8 mouse cellular contexts compared by ENCODE assay signal in genomic region chr4:149099369-149100017, GRCm38 (mm10). TPM values are rescaled to one million over a fixed set of nuclear protein-coding genes. Genes with fewer than 3 reads are reported as not detected.
DNase-seq lines count a peak whose midpoint lies in the region; ATAC-seq and TF ChIP-seq lines count a peak whose summit lies in the region.

Pex14 (minus strand) TSS chr4:149099876.

- peak; percentile 70 to 84 for ATAC-seq in hematopoietic stem cell, adult 5-6 weeks (replicated peaks in 1 of 2; ENCODE audit: insufficient read depth in 1 of 2, low FRiP score in 2 of 2, low TSS enrichment in 1 of 2, low read depth in 1 of 2, poor library complexity in 2 of 2, severe bottlenecking in 2 of 2)
- ATAC-seq in lung, embryonic 16.5 days (ENCODE audit: low read depth): peak; percentile 79

- peak; percentile 64 to 72 for TF ChIP-seq POLR2A in MEL (IDR thresholded peaks at IDR 0.05; ENCODE audit: control insufficient read depth in 1 of 2, insufficient read depth in 1 of 2, low read depth in 1 of 2, low read length in 2 of 2, poor library complexity in 1 of 2)
- 0 out of 2 replicates have a peak, but pooled peaks have one; percentile 41 for TF ChIP-seq POLR2A in cerebellum, adult 2 months (IDR thresholded peaks at IDR 0.05; ENCODE audit: borderline replicate concordance, insufficient read depth, low read length)

- no peaks in the 10 kb centered on the region for H3K9me3 ChIP-seq in MEL (replicated peaks; ENCODE audit: insufficient read depth, low read length)
- no peaks in the 10 kb centered on the region for H3K9me3 ChIP-seq in lung, embryonic 16.5 days (ENCODE audit: control insufficient read depth, low read length)

- H3K4me1 ChIP-seq in MEL (ENCODE audit: control insufficient read depth in 1 of 2, insufficient read depth in 2 of 2, low read length in 2 of 2): peaks cover 3 to 18% of the 10 kb centered on the region in 2 experiments
- peaks cover 8% of the 10 kb centered on the region; the same call in 1 of the 2 replicates for H3K4me1 ChIP-seq in cerebellum, adult 2 months (ENCODE audit: control insufficient read depth, insufficient read depth, low read length)
- H3K4me1 ChIP-seq in lung, embryonic 16.5 days (replicated peaks; ENCODE audit: control insufficient read depth, insufficient read depth, low read length): peaks cover 15% of the 10 kb centered on the region

- H3K36me3 ChIP-seq in MEL (ENCODE audit: control insufficient read depth in 1 of 2, insufficient read depth in 2 of 2, low read length in 2 of 2): peaks cover 0 to 16% of the 10 kb centered on the region in 2 experiments; a peak in 2 of 4 replicates
- H3K36me3 ChIP-seq in lung, embryonic 16.5 days (ENCODE audit: control insufficient read depth, insufficient read depth, low read length): no peaks in the 10 kb centered on the region

- peak within 1 kb of the TSS; percentile 89 for H3K9ac ChIP-seq in MEL (ENCODE audit: control insufficient read depth, low read depth, low read length, poor library complexity, severe bottlenecking)
- H3K9ac ChIP-seq in lung, embryonic 16.5 days (ENCODE audit: low read length): peak within 1 kb of the TSS; percentile 94

- H3K79me2 ChIP-seq in MEL (ENCODE audit: control insufficient read depth, insufficient read depth, low read length, poor library complexity): peaks cover 24% of the 10 kb centered on the region

- H3K27ac ChIP-seq in MEL (ENCODE audit: control insufficient read depth, low read depth, low read length): peak within 1 kb of the TSS; percentile 43
- no peak within 1 kb of the TSS for H3K27ac ChIP-seq in cerebellum, adult 2 months (ENCODE audit: insufficient read depth, low read length)
- peak within 1 kb of the TSS; percentile 30; the same call in 1 of the 2 replicates for H3K27ac ChIP-seq in lung, embryonic 16.5 days (ENCODE audit: low read length)

- TF ChIP-seq CTCF in MEL (IDR thresholded peaks at IDR 0.05 in 2 of 3, conservative IDR thresholded peaks at IDR 0.05 in 1 of 3; ENCODE audit: control insufficient read depth in 1 of 3, insufficient read depth in 1 of 3, low read depth in 2 of 3, low read length in 3 of 3, poor library complexity in 1 of 3, severe bottlenecking in 1 of 3): no peak
- TF ChIP-seq CTCF in cerebellum, adult 2 months (IDR thresholded peaks at IDR 0.05; ENCODE audit: borderline replicate concordance, insufficient read depth, low read depth, low read length): no peak

- no peak for TF ChIP-seq RAD21 in MEL (IDR thresholded peaks at IDR 0.05; ENCODE audit: low read depth, low read length)

- H3K4me3 ChIP-seq in MEL (ENCODE audit: control insufficient read depth in 1 of 2, insufficient read depth in 1 of 2, low read depth in 2 of 2, low read length in 2 of 2): peak within 1 kb of the TSS; percentile 86 to 90
- H3K4me3 ChIP-seq in cerebellum, adult 2 months (replicated peaks; ENCODE audit: insufficient read depth, low read depth, low read length): peak within 1 kb of the TSS; percentile 53
- peak within 1 kb of the TSS; percentile 100 for H3K4me3 ChIP-seq in lung, embryonic 16.5 days (ENCODE audit: low read length)

- 0 out of 4 replicates have a peak, but pooled peaks of 1 of the 2 experiments have one; percentile 12 for TF ChIP-seq EP300 in MEL (IDR thresholded peaks at IDR 0.05; ENCODE audit: low read depth in 1 of 2, low read length in 2 of 2)

- WGBS in cerebellum, adult 2 months: under 1% methylated on average over 50 of the region's 50 CpGs
- under 1% methylated on average over 49 of the region's 50 CpGs for WGBS in lung, embryonic 16.5 days

- peak; percentile 94 for DNase-seq in MEL (ENCODE audit: low read depth, low spot score)
- DNase-seq in cerebellum, adult 2 months: peak; percentile 92
- peak; percentile 81 for DNase-seq in forelimb bud, embryonic 11.5 days (ENCODE audit: low read depth, low spot score)
- DNase-seq in layer of hippocampus, adult 9-10 months (ENCODE audit: low spot score): peak; percentile 69
- DNase-seq in ovary, postnatal 10 days (ENCODE audit: low spot score): peak; percentile 64
- peak; percentile 80 for DNase-seq in thymus, postnatal 10 days (ENCODE audit: low spot score in 2 of 2)

- H3K27me3 ChIP-seq in MEL (ENCODE audit: control insufficient read depth in 1 of 2, insufficient read depth in 2 of 2, low read length in 2 of 2): no peaks in the 10 kb centered on the region
- H3K27me3 ChIP-seq in cerebellum, adult 2 months (ENCODE audit: control insufficient read depth, insufficient read depth, low read length): no peaks in the 10 kb centered on the region
- no peaks in the 10 kb centered on the region for H3K27me3 ChIP-seq in lung, embryonic 16.5 days (ENCODE audit: control insufficient read depth, insufficient read depth, low read depth, low read length)

- peak within 1 kb of the TSS; percentile 96 for H3K4me2 ChIP-seq in lung, embryonic 16.5 days (ENCODE audit: low read depth, low read length)

TF ChIP-seq in MEL, 35 proteins besides CTCF, POLR2A, EP300 and RAD21:
- TF ChIP-seq POLR2AphosphoS2 (IDR thresholded peaks at IDR 0.05; ENCODE audit: low read length): peak; percentile 38; the same call in 1 of the 2 replicates
- no peak for TF ChIP-seq ZMIZ1 (IDR thresholded peaks at IDR 0.05; ENCODE audit: low read depth, low read length)
- TF ChIP-seq MAZ (IDR thresholded peaks at IDR 0.05; ENCODE audit: low read depth, low read length): peak; percentile 76; the same call in 1 of the 2 replicates
- no peak for TF ChIP-seq RCOR1 (IDR thresholded peaks at IDR 0.05; ENCODE audit: low read depth, low read length)
- TF ChIP-seq ZC3H11A (IDR thresholded peaks at IDR 0.05; ENCODE audit: low read depth, low read length): no peak
- TF ChIP-seq BHLHE40 (IDR thresholded peaks at IDR 0.05; ENCODE audit: borderline replicate concordance, low read depth, low read length): no peak
- no peak for TF ChIP-seq MYC (IDR thresholded peaks at IDR 0.05; ENCODE audit: low read depth, low read length)
- no peak for TF ChIP-seq ZKSCAN1 (IDR thresholded peaks at IDR 0.05; ENCODE audit: low read depth, low read length)
- TF ChIP-seq POLR2AphosphoS5 (IDR thresholded peaks at IDR 0.05; ENCODE audit: borderline replicate concordance, low read depth, low read length): no peak
- TF ChIP-seq GATA1 (IDR thresholded peaks at IDR 0.05; ENCODE audit: low read depth, low read length): no peak
- peak; percentile 99 for TF ChIP-seq SIN3A (IDR thresholded peaks at IDR 0.05; ENCODE audit: low read length)
- TF ChIP-seq JUND (IDR thresholded peaks at IDR 0.05; ENCODE audit: low read depth, low read length): no peak
- TF ChIP-seq E2F4 (IDR thresholded peaks at IDR 0.05; ENCODE audit: borderline replicate concordance, low read depth, low read length): peak; percentile 65; the same call in 1 of the 2 replicates
- peak; percentile 88 for TF ChIP-seq MXI1 (IDR thresholded peaks at IDR 0.05; ENCODE audit: low read depth, low read length)
- TF ChIP-seq MYB (IDR thresholded peaks at IDR 0.05; ENCODE audit: low read depth, low read length): no peak
- TF ChIP-seq CHD2 (IDR thresholded peaks at IDR 0.05; ENCODE audit: low read length): peak; percentile 86
- TF ChIP-seq NRF1 (IDR thresholded peaks at IDR 0.05; ENCODE audit: insufficient read depth, low read depth, low read length, poor library complexity, severe bottlenecking): peak; percentile 48; the same call in 1 of the 2 replicates
- TF ChIP-seq MAX (IDR thresholded peaks at IDR 0.05; ENCODE audit: low read length): peak; percentile 26; the same call in 1 of the 2 replicates
- TF ChIP-seq KAT2A (conservative IDR thresholded peaks at IDR 0.05; ENCODE audit: low read depth, low read length): peak; percentile 93
- TF ChIP-seq MAFK (IDR thresholded peaks at IDR 0.05; ENCODE audit: borderline replicate concordance, low read depth, low read length): no peak
- TF ChIP-seq TCF12 (IDR thresholded peaks at IDR 0.05; ENCODE audit: low read depth, low read length): peak; percentile 81
- no peak for TF ChIP-seq GABPA (IDR thresholded peaks at IDR 0.05; ENCODE audit: low read depth, low read length)
- TF ChIP-seq USF1 (IDR thresholded peaks at IDR 0.05; ENCODE audit: low read depth, low read length): peak; percentile 51; the same call in 1 of the 2 replicates
- no peak for TF ChIP-seq MEF2A (IDR thresholded peaks at IDR 0.05; ENCODE audit: extremely low read depth, insufficient replicate concordance, low read depth, low read length, poor library complexity, severe bottlenecking)
- peak; percentile 99 for TF ChIP-seq HCFC1 (IDR thresholded peaks at IDR 0.05; ENCODE audit: low read depth, low read length)
- no peak for TF ChIP-seq UBTF (IDR thresholded peaks at IDR 0.05; ENCODE audit: borderline replicate concordance, insufficient read depth, low read depth, low read length)
- TF ChIP-seq CHD1 (IDR thresholded peaks at IDR 0.05; ENCODE audit: low read depth, low read length): no peak
- TF ChIP-seq NELFE (IDR thresholded peaks at IDR 0.05; ENCODE audit: low read depth, low read length): peak; percentile 71
- 0 out of 2 replicates have a peak, but pooled peaks have one; percentile 56 for TF ChIP-seq ZNF384 (IDR thresholded peaks at IDR 0.05; ENCODE audit: low read depth, low read length)
- TF ChIP-seq ETS1 (IDR thresholded peaks at IDR 0.05; ENCODE audit: low read depth, low read length): peak; percentile 56; the same call in 1 of the 2 replicates
- no peak for TF ChIP-seq TAL1 (IDR thresholded peaks at IDR 0.05; ENCODE audit: low read length)
- TF ChIP-seq SMC3 (IDR thresholded peaks at IDR 0.05; ENCODE audit: low read depth, low read length): no peak
- TF ChIP-seq ELF1 (IDR thresholded peaks at IDR 0.05; ENCODE audit: low read depth, low read length): peak; percentile 71
- no peak for TF ChIP-seq USF2 (IDR thresholded peaks at IDR 0.05; ENCODE audit: borderline replicate concordance in 1 of 2, insufficient read depth in 1 of 2, low read depth in 1 of 2, low read length in 2 of 2)
- TF ChIP-seq TBP (IDR thresholded peaks at IDR 0.05; ENCODE audit: low read depth, low read length): peak; percentile 79

RNA-seq across cellular contexts. Expression of gene Pex14, which starts in this region (rescaled TPM):
- 38.3 and 39.4 TPM in 2 replicates for total RNA-seq in MEL (2012; rRNA removed)
- 10 to 100 TPM in 1 of 2 experiments, not detected in 1; 49.2 TPM for polyA plus RNA-seq in MEL (2012; ENCODE audit: insufficient read depth in 1 of 2, insufficient read length in 2 of 2, low read depth in 1 of 2, low replicate concordance in 2 of 2, missing spikeins in 1 of 2)
- polyA plus RNA-seq in cerebellum, adult 2 months (2012; rRNA removed): 48.5 and 52.5 TPM in 2 replicates
- total RNA-seq in hematopoietic stem cell, adult 5-6 weeks (2017): 11.8 and 17.9 TPM in 2 replicates
- 47.5 and 48.8 TPM in 2 replicates for polyA plus RNA-seq in lung, embryonic 16.5 days (2015; fragmentation: Nextera tagmentation; extraction: Ambion mirVana)
